Mouse (Mus musculus) heart, postnatal 14 days (tissue): ENCODE results near the gene Atg5. TPM values are rescaled to one million over a fixed set of nuclear protein-coding genes. Genes with fewer than 3 reads are reported as not detected.
"Not testable (repeated sequence)": the region's sequence is repeated elsewhere in the genome, so short reads cannot be mapped to it uniquely, and the experiment has no call there.

Experiments used
- DNase-seq, 2 experiments: peaks; one replicate each; pipeline ENCODE4 v3.0.0; 2021 to 2022
- intact Hi-C: fragments of 180-260 bp; cut with DNase I; formaldehyde crosslinking; loops from one replicate; pipeline ENCODE4 v1.15.1; 2025
- total RNA-seq, 2 experiments: library from RNA; stranded (reverse); gene quantifications; 2 replicates each; pipeline ENCODE4 v1.2.3; 2021

The Atg5 gene
- total RNA-seq, 2 experiments from 2014 or later: 14.4 TPM

- intact Hi-C loops: no loop called here
- no peak for DNase-seq
Measured at GRCm38 (mm10) chr10:44306308-44306707, 38.1 kb downstream of the Atg5 start.

- intact Hi-C loops: no loop called here
- no peak for DNase-seq
Measured at GRCm38 (mm10) chr10:44308280-44308679, 40.1 kb downstream of the Atg5 start.

- intact Hi-C loops: no loop called here
- DNase-seq: no peak
Measured at GRCm38 (mm10) chr10:44309250-44309649, 41.1 kb downstream of the Atg5 start.

- DNase-seq: no peak
- intact Hi-C loops: no loop called here
Measured at GRCm38 (mm10) chr10:44315276-44315675, 47.1 kb downstream of the Atg5 start.

- no peak for DNase-seq
- intact Hi-C loops: no loop called here
Measured at GRCm38 (mm10) chr10:44316280-44317270, 48.4 kb downstream of the Atg5 start.

- intact Hi-C loops: loop anchor here (10.0 kb wide), 2 partner anchors 203 to 443 kb away; partner anchors contain the start of gene Prdm1
- peak in 1 of 2 experiments; percentile 34 for DNase-seq
Measured at GRCm38 (mm10) chr10:44322166-44322565, 54.0 kb downstream of the Atg5 start.

GRCm38 (mm10) chr10:44323070-44323775 lies 55.1 kb downstream of the Atg5 start:
- intact Hi-C loops: loop anchor here (10.0 kb wide), 2 partner anchors 202 to 442 kb away; partner anchors contain the start of gene Prdm1
- DNase-seq: peak in 1 of 2 experiments; percentile 26

- no peak for DNase-seq
- intact Hi-C loops: loop anchor here (10.0 kb wide), 2 partner anchors 201 to 441 kb away; partner anchors contain the start of gene Prdm1
Measured at GRCm38 (mm10) chr10:44323836-44324235, 55.7 kb downstream of the Atg5 start.

- no peak for DNase-seq
- intact Hi-C loops: loop anchor here (5.0 to 10.0 kb wide), 3 partner anchors 199 to 716 kb away; partner anchors contain the start of gene Prdm1
Measured at GRCm38 (mm10) chr10:44325551-44326500, 57.7 kb downstream of the Atg5 start.

GRCm38 (mm10) chr10:44327057-44327456 lies 58.9 kb downstream of the Atg5 start:
- no peak for DNase-seq
- intact Hi-C loops: loop anchor here (5.0 to 10.0 kb wide), 3 partner anchors 198 to 715 kb away; partner anchors contain the start of gene Prdm1

GRCm38 (mm10) chr10:44328347-44328746 lies 60.2 kb downstream of the Atg5 start:
- intact Hi-C loops: loop anchor here (2.0 to 10.0 kb wide), 5 partner anchors 126 to 714 kb away; partner anchors contain the start of gene Prdm1
- peak in 1 of 2 experiments; percentile 59 for DNase-seq

- DNase-seq: no peak
- intact Hi-C loops: no loop called here
Measured at GRCm38 (mm10) chr10:44330717-44331116, 62.6 kb downstream of the Atg5 start.

- intact Hi-C loops: no loop called here
- no peak for DNase-seq
Measured at GRCm38 (mm10) chr10:44331469-44331868, 63.3 kb downstream of the Atg5 start.

- intact Hi-C loops, DNase-seq: not testable (repeated sequence)
Measured at GRCm38 (mm10) chr10:44332656-44333055, 64.5 kb downstream of the Atg5 start.

- intact Hi-C loops: not testable (repeated sequence)
Measured at GRCm38 (mm10) chr10:44336641-44337382, 68.7 kb downstream of the Atg5 start.

GRCm38 (mm10) chr10:44338571-44338970 lies 70.4 kb downstream of the Atg5 start:
- DNase-seq: no peak
- intact Hi-C loops: no loop called here

More at GRCm38 (mm10) chr10:44336641-44337382, 68.7 kb downstream of the Atg5 start:
- DNase-seq: not testable (repeated sequence)

- intact Hi-C loops: no loop called here
- DNase-seq: no peak
Measured at GRCm38 (mm10) chr10:44339326-44339725, 71.2 kb downstream of the Atg5 start.

GRCm38 (mm10) chr10:44340928-44341327 lies 72.8 kb downstream of the Atg5 start:
- intact Hi-C loops: no loop called here

More at GRCm38 (mm10) chr10:44340928-44341327, 72.8 kb downstream of the Atg5 start:
- DNase-seq: no peak
